Mouse (Mus musculus) Muller cell, postnatal 12 days (primary cell): ENCODE measurements around the gene Vps33b.

ENCODE experiments used
- DNase-seq: peaks from one replicate; pipeline ENCODE4 v3.0.0-alpha.2; 2015; ENCODE audit errors: inconsistent ontology term

Gene Vps33b

GRCm38 (mm10) chr7:80269751-80270255, 354 bp downstream of the Vps33b start:
- no peak for DNase-seq

- no peak for DNase-seq
These were observed 4.0 kb downstream of the Vps33b start for GRCm38 (mm10) chr7:80273456-80273855.

GRCm38 (mm10) chr7:80276374-80276773, 6.9 kb downstream of the Vps33b start:
- no peak for DNase-seq

GRCm38 (mm10) chr7:80280032-80280431, 10.6 kb downstream of the Vps33b start:
- no peak for DNase-seq

GRCm38 (mm10) chr7:80280998-80281397, 11.5 kb downstream of the Vps33b start:
- DNase-seq, result no peak

- no peak for DNase-seq
These were observed 12.2 kb downstream of the Vps33b start for GRCm38 (mm10) chr7:80281646-80282045.

- no peak for DNase-seq
These were observed 13.9 kb downstream of the Vps33b start for GRCm38 (mm10) chr7:80283226-80283918.

- no peak for DNase-seq
These were observed 14.9 kb downstream of the Vps33b start for GRCm38 (mm10) chr7:80284391-80284790.

- no peak for DNase-seq
These were observed 16.3 kb downstream of the Vps33b start for GRCm38 (mm10) chr7:80285725-80286124.

- no peak for DNase-seq
These were observed 18.3 kb downstream of the Vps33b start for GRCm38 (mm10) chr7:80287736-80288135.

GRCm38 (mm10) chr7:80294062-80294763, 24.8 kb downstream of the Vps33b start, which contains the start of gene Prc1:
Gene Prc1, plus strand, starts transcription at chr7:80294450.
- peak; percentile 99 for DNase-seq

GRCm38 (mm10) chr7:80294764-80295648, 25.6 kb downstream of the Vps33b start:
- DNase-seq, result no peak

- no peak for DNase-seq
These were observed 27.0 kb downstream of the Vps33b start for GRCm38 (mm10) chr7:80296462-80296861.

GRCm38 (mm10) chr7:80297041-80297440, 27.6 kb downstream of the Vps33b start:
- DNase-seq, result peak; percentile 88

GRCm38 (mm10) chr7:80298754-80299153, 29.3 kb downstream of the Vps33b start:
- peak; percentile 47 for DNase-seq

GRCm38 (mm10) chr7:80299568-80299967, 30.1 kb downstream of the Vps33b start:
- no peak for DNase-seq

- DNase-seq, result no peak
These were observed 32.1 kb downstream of the Vps33b start for GRCm38 (mm10) chr7:80301522-80301921.

- DNase-seq, result no peak
These were observed 38.3 kb downstream of the Vps33b start for GRCm38 (mm10) chr7:80307766-80308165.

GRCm38 (mm10) chr7:80310771-80311170, 41.3 kb downstream of the Vps33b start:
- no peak for DNase-seq

- no peak for DNase-seq
These were observed 46.3 kb downstream of the Vps33b start for GRCm38 (mm10) chr7:80315733-80316132.

- no peak for DNase-seq
These were observed 48.1 kb downstream of the Vps33b start for GRCm38 (mm10) chr7:80317439-80318115.
